Mouse (Mus musculus): Measurements from ENCODE around the gene Stard10. TPM values are rescaled to one million over a fixed set of nuclear protein-coding genes. Genes with fewer than 3 reads are reported as not detected.

Stard10 gene
- total RNA-seq, 2 experiments from 2014 or later = 23.1 to 59.3 TPM

GRCm38 (mm10) chr7:101363914-101364313 lies 47.0 kb downstream of the Stard10 start:
- no peak for ATAC-seq (replicated peaks; ENCODE audit: poor library complexity)

- peak; percentile 46 for ATAC-seq (replicated peaks; ENCODE audit: poor library complexity)
Observed at GRCm38 (mm10) chr7:101367901-101368852, 51.3 kb downstream of the Stard10 start.

GRCm38 (mm10) chr7:101369666-101370065 lies 52.8 kb downstream of the Stard10 start:
- no peak for ATAC-seq (replicated peaks; ENCODE audit: poor library complexity)

- ATAC-seq (replicated peaks; ENCODE audit: poor library complexity) = no peak
Observed at GRCm38 (mm10) chr7:101373082-101373481, 56.2 kb downstream of the Stard10 start.

GRCm38 (mm10) chr7:101374155-101374554 lies 57.3 kb downstream of the Stard10 start:
- ATAC-seq (replicated peaks; ENCODE audit: poor library complexity) = peak; percentile 44

- no peak for ATAC-seq (replicated peaks; ENCODE audit: poor library complexity)
Observed at GRCm38 (mm10) chr7:101376701-101377340, 59.9 kb downstream of the Stard10 start.

GRCm38 (mm10) chr7:101377741-101378262 lies 60.9 kb downstream of the Stard10 start:
- peak; percentile 81 for ATAC-seq (replicated peaks; ENCODE audit: poor library complexity)

GRCm38 (mm10) chr7:101378285-101378684 lies 61.4 kb downstream of the Stard10 start:
- ATAC-seq (replicated peaks; ENCODE audit: poor library complexity) = no peak

GRCm38 (mm10) chr7:101378796-101379465 lies 62.0 kb downstream of the Stard10 start:
- no peak for ATAC-seq (replicated peaks; ENCODE audit: poor library complexity)

- ATAC-seq (replicated peaks; ENCODE audit: poor library complexity) = peak; percentile 29; the same call in 1 of the 2 replicates
Observed at GRCm38 (mm10) chr7:101379732-101380131, 62.8 kb downstream of the Stard10 start.

GRCm38 (mm10) chr7:101381512-101381911 lies 64.6 kb downstream of the Stard10 start:
- ATAC-seq (replicated peaks; ENCODE audit: poor library complexity) = no peak

GRCm38 (mm10) chr7:101382378-101382777 lies 65.5 kb downstream of the Stard10 start:
- peak; percentile 66 for ATAC-seq (replicated peaks; ENCODE audit: poor library complexity)

GRCm38 (mm10) chr7:101383756-101384155 lies 66.9 kb downstream of the Stard10 start:
- peak; percentile 50 for ATAC-seq (replicated peaks; ENCODE audit: poor library complexity)

GRCm38 (mm10) chr7:101384931-101385330 lies 68.0 kb downstream of the Stard10 start:
- no peak for ATAC-seq (replicated peaks; ENCODE audit: poor library complexity)

- ATAC-seq (replicated peaks; ENCODE audit: poor library complexity) = no peak
Observed at GRCm38 (mm10) chr7:101385331-101385733, 68.4 kb downstream of the Stard10 start.

- no peak for ATAC-seq (replicated peaks; ENCODE audit: poor library complexity)
Observed at GRCm38 (mm10) chr7:101385866-101386452, 69.1 kb downstream of the Stard10 start.

GRCm38 (mm10) chr7:101389256-101389655 lies 72.4 kb downstream of the Stard10 start:
- ATAC-seq (replicated peaks; ENCODE audit: poor library complexity) = peak; percentile 43

GRCm38 (mm10) chr7:101391909-101392479 lies 75.1 kb downstream of the Stard10 start:
- no peak for ATAC-seq (replicated peaks; ENCODE audit: poor library complexity)

- no peak for ATAC-seq (replicated peaks; ENCODE audit: poor library complexity)
Observed at GRCm38 (mm10) chr7:101393015-101393414, 76.1 kb downstream of the Stard10 start.
